Mouse (Mus musculus) hematopoietic stem cell, adult 5-6 weeks (primary cell): Measurements from ENCODE around the gene Lrrc52. TPM values are rescaled to one million over a fixed set of nuclear protein-coding genes. Genes with fewer than 3 reads are reported as not detected.

Experiments
- ATAC-seq, 2 experiments: fragments of 125-278 bp in 1 of 2; replicated peaks in 1 of 2; 2 replicates each; pipeline ENCODE4 v1.8.0; 2016 to 2017; ENCODE audit warnings: inconsistent platforms in 2 of 2, mild to moderate bottlenecking in 2 of 2, moderate number of reproducible peaks in 2 of 2, low read depth in 1 of 2, moderate TSS enrichment in 1 of 2; ENCODE audit not compliant: low FRiP score in 2 of 2, poor library complexity in 2 of 2, severe bottlenecking in 2 of 2, insufficient read depth in 1 of 2, low TSS enrichment in 1 of 2
- total RNA-seq: library from RNA; stranded (forward); fragments of 172-1452, 232-1000 nt; gene quantifications from 2 replicates; pipeline ENCODE4 v1.2.3, GENCODE M21; 2017

Lrrc52 gene
- not detected in 2 replicates for total RNA-seq

- ATAC-seq, result peak; percentile 65 to 76
Observed at GRCm38 (mm10) chr1:167466765-167467426, at the start of gene Lrrc52. Gene Lrrc52, minus strand, starts transcription at chr1:167466780.

GRCm38 (mm10) chr1:167511621-167512020 is 45.0 kb upstream of the Lrrc52 start:
- no peak for ATAC-seq

DNA sequence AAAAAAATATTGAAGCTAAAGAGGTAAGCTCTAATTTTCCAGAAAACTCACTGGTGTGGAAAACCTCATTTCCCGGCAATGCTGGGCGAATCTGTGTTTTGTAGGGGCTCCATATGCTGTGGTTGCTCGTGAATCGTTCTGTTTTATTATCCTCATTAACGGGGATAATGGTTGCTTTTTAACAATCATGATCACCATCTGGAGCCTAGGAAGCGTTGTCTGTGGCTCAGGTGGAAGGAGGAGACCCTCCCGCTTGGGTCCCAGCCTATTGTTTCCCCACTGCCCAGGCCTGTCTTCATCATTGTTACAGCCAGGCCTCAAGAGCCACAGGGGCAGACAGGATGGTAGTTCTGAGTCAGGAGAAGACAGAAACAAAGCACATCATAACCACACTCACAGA is 39.5 kb upstream of the Lrrc52 start:
- ATAC-seq, result no peak

GRCm38 (mm10) chr1:167505427-167505826 is 38.8 kb upstream of the Lrrc52 start:
- no peak for ATAC-seq

DNA sequence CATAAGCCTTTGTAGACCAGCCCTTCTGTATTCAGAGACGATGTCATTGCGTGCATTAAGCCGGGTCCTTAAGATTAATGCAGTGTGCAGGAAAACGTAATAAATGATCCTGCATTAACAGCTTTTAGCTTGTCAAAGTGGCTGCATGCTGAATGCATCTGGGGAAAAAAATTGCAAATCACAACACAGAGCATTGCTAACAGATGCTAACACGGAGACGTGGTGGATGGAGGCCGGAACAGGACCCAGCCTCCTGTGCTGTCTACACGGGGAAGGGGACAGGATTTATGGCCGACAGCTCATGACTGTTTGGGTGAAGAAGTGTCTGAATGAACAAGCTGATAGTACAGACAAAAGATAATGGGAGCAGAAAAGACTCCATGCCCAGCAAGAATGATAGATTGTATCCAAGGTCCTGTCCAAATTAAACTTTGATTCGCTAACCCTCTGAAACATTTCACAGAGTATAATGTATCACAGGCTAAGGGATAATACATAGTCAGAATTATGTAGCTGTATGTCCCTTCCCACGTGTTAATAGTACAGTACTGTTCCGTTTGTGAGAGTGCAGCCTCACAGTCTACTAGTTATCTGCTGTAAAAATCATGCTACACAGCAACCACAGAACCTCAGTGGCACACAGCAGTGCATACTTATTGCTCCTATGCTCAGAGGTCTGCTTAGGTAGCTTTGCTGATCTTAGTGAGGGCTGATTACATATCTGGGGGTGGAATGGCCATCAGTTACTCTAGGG is 32.7 kb upstream of the Lrrc52 start:
- no peak for ATAC-seq

GRCm38 (mm10) chr1:167497991-167498390 is 31.4 kb upstream of the Lrrc52 start:
- ATAC-seq, result no peak

GRCm38 (mm10) chr1:167497560-167497959 is 31.0 kb upstream of the Lrrc52 start:
- ATAC-seq, result no peak

DNA sequence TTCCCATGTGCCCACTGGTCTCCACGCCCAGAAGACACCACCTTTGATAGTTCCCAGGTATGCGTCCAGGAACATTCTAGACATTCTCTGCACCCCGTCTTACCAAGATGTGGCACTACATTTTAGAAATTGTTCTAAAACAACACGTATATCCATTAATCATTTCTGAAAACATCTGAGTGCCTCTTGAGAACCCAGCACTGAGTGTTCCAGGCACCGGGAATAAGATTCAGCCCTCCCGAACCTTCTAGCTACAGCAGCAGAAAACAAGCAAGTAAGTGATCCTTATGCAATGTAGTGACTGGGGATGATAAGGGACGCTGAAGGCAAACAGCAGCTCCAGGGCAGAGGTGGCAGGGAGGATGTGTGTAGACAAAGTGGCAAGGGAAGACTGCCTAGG is 24.9 kb upstream of the Lrrc52 start:
- ATAC-seq, result no peak

DNA sequence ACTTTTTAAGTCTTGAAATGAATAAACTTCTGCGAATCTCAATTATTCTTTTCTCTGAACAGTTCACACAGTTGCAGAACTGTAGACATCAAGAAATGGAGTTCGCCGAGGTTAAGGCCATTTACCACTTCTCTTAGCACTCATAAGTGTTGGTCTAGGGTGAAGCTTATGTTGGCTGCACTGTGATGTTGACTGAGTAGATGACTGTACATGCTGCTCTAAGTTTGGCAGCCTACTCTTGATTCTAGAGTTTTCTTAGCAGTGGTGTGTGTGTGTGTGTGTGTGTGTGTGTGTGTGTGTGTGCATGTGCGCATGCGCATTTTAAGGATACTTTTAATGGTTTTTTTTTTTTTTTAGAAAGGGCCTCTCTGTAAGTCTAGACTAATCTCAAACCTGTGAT is 21.4 kb upstream of the Lrrc52 start:
- ATAC-seq, result no peak

- ATAC-seq, result peak; percentile 95
Observed at GRCm38 (mm10) chr1:167486959-167487680, 20.5 kb upstream of the Lrrc52 start.

- no peak for ATAC-seq
Observed at GRCm38 (mm10) chr1:167482863-167483262, 16.3 kb upstream of the Lrrc52 start.

DNA sequence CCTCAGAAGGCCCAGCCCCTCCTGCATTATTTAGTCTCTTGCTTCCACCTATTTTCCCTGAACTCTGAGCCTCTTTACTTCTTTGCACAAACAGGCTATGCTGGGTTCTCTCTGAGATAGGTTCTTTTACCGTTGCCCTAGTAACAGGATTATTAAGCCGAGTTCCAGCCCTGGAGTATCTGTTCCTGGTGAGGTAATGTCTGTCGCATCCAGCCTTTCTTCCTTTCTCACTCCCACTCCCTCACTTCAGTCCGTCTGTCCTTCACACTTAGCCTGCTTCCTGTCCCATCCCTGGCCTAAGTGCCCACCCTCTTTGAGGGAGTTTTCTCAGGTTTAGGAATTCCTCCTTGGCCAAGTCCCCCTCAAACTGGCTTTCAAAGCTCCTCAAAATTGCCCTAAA is 7.0 kb upstream of the Lrrc52 start:
- no peak for ATAC-seq

DNA sequence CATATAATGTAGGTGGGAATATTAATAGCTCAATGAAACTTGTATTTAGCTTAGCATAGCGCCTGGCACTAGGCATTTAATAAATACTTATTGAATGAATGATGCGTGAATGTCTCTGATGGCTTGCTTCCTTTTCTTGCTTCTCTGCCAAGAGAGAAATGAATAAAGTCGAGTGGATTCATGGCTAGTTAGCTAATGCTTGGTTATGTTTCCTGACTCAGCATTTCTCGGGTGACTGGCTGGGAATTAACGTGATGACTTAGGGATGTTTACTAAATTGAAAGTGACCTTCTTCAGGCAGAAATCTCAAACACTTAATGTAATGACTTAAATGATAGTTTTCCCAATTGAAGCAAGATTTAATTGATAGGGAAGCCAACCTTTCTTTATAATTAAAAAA is 1.3 kb upstream of the Lrrc52 start:
- ATAC-seq, result no peak

DNA sequence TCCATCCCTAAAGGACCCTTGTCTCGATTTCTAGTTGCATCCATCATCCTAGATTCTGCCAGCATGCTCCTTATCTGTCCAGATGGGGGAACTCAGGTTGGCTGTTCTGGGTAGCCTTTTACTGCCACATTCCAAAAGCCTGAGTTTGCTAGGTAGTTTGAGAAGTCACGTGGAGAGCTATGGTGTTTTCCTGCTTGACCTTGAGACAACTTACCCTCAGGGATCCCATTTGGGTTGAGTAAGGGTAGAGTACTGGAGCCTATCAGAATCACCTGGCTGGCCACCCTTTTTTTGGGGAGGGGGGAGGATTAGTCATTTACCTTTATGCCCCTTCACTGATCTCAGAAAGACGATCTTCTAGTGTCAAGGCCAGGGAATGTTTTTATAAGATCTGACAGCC is 9.3 kb downstream of the Lrrc52 start:
- no peak for ATAC-seq

DNA sequence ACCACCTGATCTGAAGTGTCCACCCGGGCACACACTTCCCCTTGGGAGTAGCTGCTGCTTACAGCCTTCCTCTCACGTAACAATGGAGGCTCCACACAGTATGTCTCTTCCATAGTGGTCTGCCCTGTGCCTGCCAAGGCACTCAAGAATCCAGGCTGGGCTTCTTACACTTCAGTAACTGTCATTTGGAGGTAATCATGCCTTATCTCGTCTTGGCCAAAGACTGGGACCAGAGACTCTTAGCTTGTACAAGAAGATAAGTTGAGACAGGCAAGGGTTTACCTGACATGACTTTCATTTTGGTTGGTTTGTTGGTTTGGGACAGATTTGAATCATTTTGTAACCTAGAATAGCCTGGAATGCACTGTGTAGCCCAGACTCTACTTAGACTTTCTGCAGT is 13.5 kb downstream of the Lrrc52 start:
- peak in 1 of 2 experiments; percentile 18; a peak in 1 of 4 replicates for ATAC-seq

DNA sequence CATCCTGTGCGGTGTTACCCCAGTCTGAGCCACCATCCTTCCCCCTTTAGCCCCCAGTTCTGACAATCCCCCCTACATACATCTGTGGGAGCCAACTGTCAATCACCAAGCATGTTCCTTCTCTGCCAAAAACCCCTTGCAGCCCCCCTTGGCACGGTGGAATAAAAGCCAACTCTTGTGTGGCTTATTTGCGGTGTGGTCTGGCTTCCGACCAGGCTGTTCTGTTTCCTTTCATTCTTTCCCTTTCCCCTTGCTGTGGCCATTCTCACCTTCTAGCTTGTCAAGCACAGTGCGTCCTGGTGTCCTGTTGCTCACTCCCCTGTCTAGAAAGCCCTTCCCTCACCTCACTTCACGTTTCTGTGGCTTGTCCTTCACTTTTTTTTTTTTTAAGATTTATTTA is 14.1 kb downstream of the Lrrc52 start:
- peak; percentile 92 to 94 for ATAC-seq

- ATAC-seq, result peak; percentile 18 to 19; a peak in 2 of 4 replicates
Observed at GRCm38 (mm10) chr1:167448598-167448997, 18.0 kb downstream of the Lrrc52 start.

- ATAC-seq, result no peak
Observed at GRCm38 (mm10) chr1:167448088-167448487, 18.5 kb downstream of the Lrrc52 start.
